Mouse (Mus musculus): ENCODE measurements around the gene Krtap12-1. TPM values are rescaled to one million over a fixed set of nuclear protein-coding genes. Genes with fewer than 3 reads are reported as not detected.

The Krtap12-1 gene
- not detected for polyA plus RNA-seq (2015; fragmentation: Illumina TruSeq; extraction: RNeasy Lipid Tissue Mini Kit (QIAGEN cat#74804); ENCODE audit: low read depth, low replicate concordance)

GRCm38 (mm10) chr10:77720299-77720698 lies at the start of gene Krtap12-1:
Krtap12-1 (plus strand) TSS chr10:77720599.

GRCm38 (mm10) chr10:77685895-77686664 lies 34.3 kb upstream of the Krtap12-1 start, which contains the start of gene Tspear:
Tspear (plus strand) TSS chr10:77686569.

GRCm38 (mm10) chr10:77690356-77690807 lies 30.0 kb upstream of the Krtap12-1 start, which contains the start of gene Gm19402:
Gm19402 (minus strand) TSS chr10:77690757.

DNA sequence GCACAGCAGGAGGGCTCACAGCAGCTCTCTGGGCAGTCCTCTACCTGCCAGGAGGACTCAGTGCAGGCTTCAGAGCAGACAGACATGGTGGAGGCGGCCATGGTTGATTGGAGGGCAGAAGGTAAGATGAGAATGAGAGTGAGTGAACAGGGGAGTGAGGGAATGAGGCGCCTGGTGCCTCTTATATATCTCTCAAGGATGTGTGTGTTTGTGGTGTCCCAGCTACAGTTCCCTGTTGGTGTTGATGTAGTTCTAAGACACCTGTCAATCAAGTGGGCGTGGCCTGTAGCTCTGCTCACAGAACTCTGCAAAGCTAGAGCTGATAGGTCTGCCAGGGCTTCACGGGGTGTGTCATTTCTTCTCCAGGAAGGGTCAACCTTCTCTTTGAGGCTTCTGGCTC lies 23.3 kb upstream of the Krtap12-1 start, which contains the start of gene Gm9508:
Gm9508 (minus strand) TSS at position 101 of the 400 bp plus-strand sequence.

GRCm38 (mm10) chr10:77706326-77706725 lies 14.1 kb upstream of the Krtap12-1 start, which contains the start of gene Gm10272:
Gm10272 (plus strand) TSS chr10:77706626.

GRCm38 (mm10) chr10:77711157-77711556 lies 9.2 kb upstream of the Krtap12-1 start, which contains the start of gene Gm10024:
Gm10024 (plus strand) TSS chr10:77711457.

GRCm38 (mm10) chr10:77715507-77715906 lies 4.9 kb upstream of the Krtap12-1 start, which contains the start of gene Gm10142:
Gm10142 (plus strand) TSS chr10:77715807.

DNA sequence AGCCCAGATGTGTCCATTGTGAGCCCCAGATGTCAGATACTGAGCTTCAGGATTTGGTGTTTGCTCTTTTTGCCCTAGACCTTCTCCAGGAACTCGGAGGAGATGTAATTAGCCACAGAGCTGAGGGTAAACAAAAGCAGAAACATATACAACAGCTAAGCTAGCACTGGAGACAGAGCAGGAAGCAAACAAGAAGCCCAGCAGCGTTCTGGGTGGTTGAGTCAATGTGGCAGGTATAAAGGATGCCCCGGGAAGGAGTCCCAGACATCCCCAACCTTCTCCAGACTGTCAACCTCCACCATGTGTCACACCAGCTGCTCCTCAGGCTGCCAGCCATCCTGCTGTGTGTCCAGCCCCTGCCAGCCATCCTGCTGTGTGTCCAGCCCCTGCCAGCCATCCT lies 5.8 kb downstream of the Krtap12-1 start, which contains the start of gene Gm10100:
Gm10100 (plus strand) TSS at position 301 of the 400 bp plus-strand sequence.

DNA sequence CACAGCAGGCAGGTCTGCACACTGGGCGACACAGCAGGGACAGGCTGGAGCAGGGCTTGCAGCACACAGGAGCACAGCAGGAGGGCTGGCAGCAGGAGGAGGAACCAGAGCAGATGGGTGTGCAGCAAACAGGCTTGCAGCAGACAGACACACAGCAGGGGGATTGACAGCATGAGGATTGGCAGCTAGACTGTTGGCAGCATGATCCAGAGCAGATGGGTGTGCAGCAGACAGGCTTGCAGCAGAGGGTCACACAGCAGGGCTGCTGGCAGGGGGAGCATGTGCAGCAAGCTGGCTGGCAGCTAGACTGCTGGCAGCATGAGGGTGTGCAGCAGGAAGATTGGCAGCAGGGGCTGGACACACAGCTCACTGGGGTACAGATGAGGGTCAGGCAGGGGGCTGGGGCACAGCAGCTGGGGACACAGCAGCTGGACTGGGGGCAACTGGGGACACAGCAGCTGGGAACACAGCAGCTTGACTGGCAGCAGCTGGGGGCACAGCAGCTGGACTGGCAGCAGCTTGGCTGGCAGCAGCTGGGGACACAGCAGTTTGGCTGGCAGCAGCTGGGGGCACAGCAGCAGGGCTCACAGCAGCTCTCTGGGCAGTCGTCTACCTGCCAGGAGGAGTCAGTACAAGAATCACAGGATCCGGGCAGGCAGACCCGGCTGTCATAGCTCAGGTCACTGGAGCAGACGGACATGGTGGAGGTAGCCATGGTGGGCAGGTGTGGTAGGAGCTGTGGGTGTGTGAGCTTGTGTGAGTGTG lies 21.7 kb downstream of the Krtap12-1 start, which contains the start of gene Gm18596:
Gm18596 (minus strand) TSS at position 715 of the 765 bp plus-strand sequence.

GRCm38 (mm10) chr10:77751254-77751653 lies 30.9 kb downstream of the Krtap12-1 start, which contains the start of gene Gm9736:
Gm9736 (minus strand) TSS chr10:77751354.

DNA sequence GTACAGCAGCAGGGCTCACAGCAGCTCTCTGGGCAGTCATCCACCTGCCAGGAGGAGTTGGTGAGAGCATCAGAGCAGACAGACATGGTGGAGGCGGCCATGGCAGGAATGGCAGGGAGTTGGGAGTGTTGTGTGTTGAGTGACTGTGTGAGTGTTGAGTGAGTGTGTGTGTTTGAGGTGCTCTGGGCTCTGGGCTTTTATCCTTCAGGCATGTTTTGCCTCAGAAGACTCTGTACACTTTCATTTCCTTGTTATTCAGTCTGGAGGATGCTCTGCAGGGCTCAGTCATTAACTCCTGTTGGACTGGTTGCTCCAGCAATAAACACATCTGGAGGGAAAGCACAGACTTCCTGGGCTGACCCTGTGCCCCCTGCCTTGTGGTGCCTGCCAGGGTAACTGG lies 39.2 kb downstream of the Krtap12-1 start, which contains the start of gene Gm3233:
Gm3233 (minus strand) TSS at position 101 of the 400 bp plus-strand sequence.

Other genes starting within 250 kb of the Krtap12-1 start
- 33.6 TPM for gene Fam207a, start 204.8 kb upstream of the Krtap12-1 start, polyA plus RNA-seq (2015; fragmentation: Illumina TruSeq; extraction: RNeasy Lipid Tissue Mini Kit (QIAGEN cat#74804); ENCODE audit: low read depth, low replicate concordance)
- 5.1 TPM for gene Itgb2, start 190.3 kb upstream of the Krtap12-1 start, polyA plus RNA-seq (2015; fragmentation: Illumina TruSeq; extraction: RNeasy Lipid Tissue Mini Kit (QIAGEN cat#74804); ENCODE audit: low read depth, low replicate concordance)
- gene Pttg1ip, start 138.9 kb upstream of the Krtap12-1 start, polyA plus RNA-seq (2015; fragmentation: Illumina TruSeq; extraction: RNeasy Lipid Tissue Mini Kit (QIAGEN cat#74804); ENCODE audit: low read depth, low replicate concordance) = 81.4 TPM
- gene Sumo3, start 114.5 kb upstream of the Krtap12-1 start, polyA plus RNA-seq (2015; fragmentation: Illumina TruSeq; extraction: RNeasy Lipid Tissue Mini Kit (QIAGEN cat#74804); ENCODE audit: low read depth, low replicate concordance) = 222 TPM
- gene Gm49325, start 114.4 kb upstream of the Krtap12-1 start, polyA plus RNA-seq (2015; fragmentation: Illumina TruSeq; extraction: RNeasy Lipid Tissue Mini Kit (QIAGEN cat#74804); ENCODE audit: low read depth, low replicate concordance) = 7.8 TPM
- gene Ube2g2, start 98.3 kb upstream of the Krtap12-1 start, polyA plus RNA-seq (2015; fragmentation: Illumina TruSeq; extraction: RNeasy Lipid Tissue Mini Kit (QIAGEN cat#74804); ENCODE audit: low read depth, low replicate concordance) = 47.4 TPM
- 0.58 TPM for gene Tspear, start 34.0 kb upstream of the Krtap12-1 start, polyA plus RNA-seq (2015; fragmentation: Illumina TruSeq; extraction: RNeasy Lipid Tissue Mini Kit (QIAGEN cat#74804); ENCODE audit: low read depth, low replicate concordance)
- gene Gm19402, start 29.8 kb upstream of the Krtap12-1 start, polyA plus RNA-seq (2015; fragmentation: Illumina TruSeq; extraction: RNeasy Lipid Tissue Mini Kit (QIAGEN cat#74804); ENCODE audit: low read depth, low replicate concordance) = not detected
- not detected for gene Gm9508, start 23.4 kb upstream of the Krtap12-1 start, polyA plus RNA-seq (2015; fragmentation: Illumina TruSeq; extraction: RNeasy Lipid Tissue Mini Kit (QIAGEN cat#74804); ENCODE audit: low read depth, low replicate concordance)
- not detected for gene Gm10272, start 14.0 kb upstream of the Krtap12-1 start, polyA plus RNA-seq (2015; fragmentation: Illumina TruSeq; extraction: RNeasy Lipid Tissue Mini Kit (QIAGEN cat#74804); ENCODE audit: low read depth, low replicate concordance)
- not detected for gene Gm10024, start 9.1 kb upstream of the Krtap12-1 start, polyA plus RNA-seq (2015; fragmentation: Illumina TruSeq; extraction: RNeasy Lipid Tissue Mini Kit (QIAGEN cat#74804); ENCODE audit: low read depth, low replicate concordance)
- gene Gm10142, start 4.8 kb upstream of the Krtap12-1 start, polyA plus RNA-seq (2015; fragmentation: Illumina TruSeq; extraction: RNeasy Lipid Tissue Mini Kit (QIAGEN cat#74804); ENCODE audit: low read depth, low replicate concordance) = not detected
- gene Gm10100, start 5.9 kb downstream of the Krtap12-1 start, polyA plus RNA-seq (2015; fragmentation: Illumina TruSeq; extraction: RNeasy Lipid Tissue Mini Kit (QIAGEN cat#74804); ENCODE audit: low read depth, low replicate concordance) = not detected
- not detected for gene Gm18596, start 22.0 kb downstream of the Krtap12-1 start, polyA plus RNA-seq (2015; fragmentation: Illumina TruSeq; extraction: RNeasy Lipid Tissue Mini Kit (QIAGEN cat#74804); ENCODE audit: low read depth, low replicate concordance)
- gene Gm9736, start 30.8 kb downstream of the Krtap12-1 start, polyA plus RNA-seq (2015; fragmentation: Illumina TruSeq; extraction: RNeasy Lipid Tissue Mini Kit (QIAGEN cat#74804); ENCODE audit: low read depth, low replicate concordance) = not detected
- gene Gm3233, start 39.1 kb downstream of the Krtap12-1 start, polyA plus RNA-seq (2015; fragmentation: Illumina TruSeq; extraction: RNeasy Lipid Tissue Mini Kit (QIAGEN cat#74804); ENCODE audit: low read depth, low replicate concordance) = not detected
- not detected for gene Gm3238, start 50.7 kb downstream of the Krtap12-1 start, polyA plus RNA-seq (2015; fragmentation: Illumina TruSeq; extraction: RNeasy Lipid Tissue Mini Kit (QIAGEN cat#74804); ENCODE audit: low read depth, low replicate concordance)
- gene Gm7138, start 56.3 kb downstream of the Krtap12-1 start, polyA plus RNA-seq (2015; fragmentation: Illumina TruSeq; extraction: RNeasy Lipid Tissue Mini Kit (QIAGEN cat#74804); ENCODE audit: low read depth, low replicate concordance) = not detected
- gene Gm3250, start 61.9 kb downstream of the Krtap12-1 start, polyA plus RNA-seq (2015; fragmentation: Illumina TruSeq; extraction: RNeasy Lipid Tissue Mini Kit (QIAGEN cat#74804); ENCODE audit: low read depth, low replicate concordance) = not detected
- gene Gm7137, start 67.6 kb downstream of the Krtap12-1 start, polyA plus RNA-seq (2015; fragmentation: Illumina TruSeq; extraction: RNeasy Lipid Tissue Mini Kit (QIAGEN cat#74804); ENCODE audit: low read depth, low replicate concordance) = not detected
- not detected for gene Gm9639, start 74.5 kb downstream of the Krtap12-1 start, polyA plus RNA-seq (2015; fragmentation: Illumina TruSeq; extraction: RNeasy Lipid Tissue Mini Kit (QIAGEN cat#74804); ENCODE audit: low read depth, low replicate concordance)
- gene Gm19668, start 78.5 kb downstream of the Krtap12-1 start, polyA plus RNA-seq (2015; fragmentation: Illumina TruSeq; extraction: RNeasy Lipid Tissue Mini Kit (QIAGEN cat#74804); ENCODE audit: low read depth, low replicate concordance) = not detected
- not detected for gene Gm9507, start 91.2 kb downstream of the Krtap12-1 start, polyA plus RNA-seq (2015; fragmentation: Illumina TruSeq; extraction: RNeasy Lipid Tissue Mini Kit (QIAGEN cat#74804); ENCODE audit: low read depth, low replicate concordance)
- not detected for gene Gm2696, start 94.1 kb downstream of the Krtap12-1 start, polyA plus RNA-seq (2015; fragmentation: Illumina TruSeq; extraction: RNeasy Lipid Tissue Mini Kit (QIAGEN cat#74804); ENCODE audit: low read depth, low replicate concordance)
- gene Krtap10-4, start 106.5 kb downstream of the Krtap12-1 start, polyA plus RNA-seq (2015; fragmentation: Illumina TruSeq; extraction: RNeasy Lipid Tissue Mini Kit (QIAGEN cat#74804); ENCODE audit: low read depth, low replicate concordance) = not detected
- gene Krtap10-10, start 115.3 kb downstream of the Krtap12-1 start, polyA plus RNA-seq (2015; fragmentation: Illumina TruSeq; extraction: RNeasy Lipid Tissue Mini Kit (QIAGEN cat#74804); ENCODE audit: low read depth, low replicate concordance) = not detected
- not detected for gene Gm36176, start 126.2 kb downstream of the Krtap12-1 start, polyA plus RNA-seq (2015; fragmentation: Illumina TruSeq; extraction: RNeasy Lipid Tissue Mini Kit (QIAGEN cat#74804); ENCODE audit: low read depth, low replicate concordance)
- not detected for gene Gm10318, start 132.3 kb downstream of the Krtap12-1 start, polyA plus RNA-seq (2015; fragmentation: Illumina TruSeq; extraction: RNeasy Lipid Tissue Mini Kit (QIAGEN cat#74804); ENCODE audit: low read depth, low replicate concordance)
- gene Gm3285, start 141.4 kb downstream of the Krtap12-1 start, polyA plus RNA-seq (2015; fragmentation: Illumina TruSeq; extraction: RNeasy Lipid Tissue Mini Kit (QIAGEN cat#74804); ENCODE audit: low read depth, low replicate concordance) = not detected
- gene Lrrc3, start 181.9 kb downstream of the Krtap12-1 start, polyA plus RNA-seq (2015; fragmentation: Illumina TruSeq; extraction: RNeasy Lipid Tissue Mini Kit (QIAGEN cat#74804); ENCODE audit: low read depth, low replicate concordance) = 6.6 TPM
- 19.7 TPM for gene Trpm2, start 250.0 kb downstream of the Krtap12-1 start, polyA plus RNA-seq (2015; fragmentation: Illumina TruSeq; extraction: RNeasy Lipid Tissue Mini Kit (QIAGEN cat#74804); ENCODE audit: low read depth, low replicate concordance)